Comparison of ENCODE assay signal across 22 mouse cellular contexts in genomic region chr3:66488724-66489123, GRCm38 (mm10).
"Had no signal": no experiment of that assay in that cellular context is flagged by ENCODE, and none has a peak within 500 bp of the region (broad histone marks: within the 10 kb centered on the region; RNA-seq: fewer than 3 reads in every experiment).

No protein-coding gene starts in this region.

- H3K4me2 ChIP-seq: midbrain, embryonic 12.5 days; midbrain, embryonic 15.5 days; neural tube, embryonic 13.5 days had no signal

- H3K36me3 ChIP-seq: midbrain, embryonic 12.5 days; midbrain, embryonic 15.5 days; neural tube, embryonic 13.5 days had no signal

- H3K4me3 ChIP-seq: left cerebral cortex, adult 2 months; midbrain, embryonic 12.5 days; midbrain, embryonic 15.5 days; myocyte; neural tube, embryonic 13.5 days had no signal

- H3K9me3 ChIP-seq: midbrain, embryonic 12.5 days; midbrain, embryonic 15.5 days; neural tube, embryonic 13.5 days had no signal

- H3K9ac ChIP-seq: liver, embryonic 14.5 days; midbrain, embryonic 12.5 days; midbrain, embryonic 15.5 days; neural tube, embryonic 13.5 days had no signal

- H3K27ac ChIP-seq: kidney, postnatal 0 days; left cerebral cortex, adult 2 months; midbrain, embryonic 12.5 days; midbrain, embryonic 15.5 days; neural tube, embryonic 13.5 days; stomach, postnatal 0 days had no signal

- DNase-seq: kidney, adult 18-20 months; kidney, adult 9 months; kidney, postnatal 25 days; layer of hippocampus, postnatal 36 days; lung, adult 2 months; lung, postnatal 14 days; lung, postnatal 4 days; right cerebral cortex, adult 18-20 months; right cerebral cortex, postnatal 14 days; right cerebral cortex, postnatal 4 days; thymus, adult 2 months; thymus, postnatal 14 days; thymus, postnatal 4 days had no signal

- H3K27me3 ChIP-seq: midbrain, embryonic 12.5 days; midbrain, embryonic 15.5 days; neural tube, embryonic 13.5 days had no signal

- ATAC-seq: intestine, embryonic 16.5 days; midbrain, embryonic 15.5 days had no signal
